Comparison of ENCODE assay signal across 15 mouse cellular contexts in the genomic region with DNA sequence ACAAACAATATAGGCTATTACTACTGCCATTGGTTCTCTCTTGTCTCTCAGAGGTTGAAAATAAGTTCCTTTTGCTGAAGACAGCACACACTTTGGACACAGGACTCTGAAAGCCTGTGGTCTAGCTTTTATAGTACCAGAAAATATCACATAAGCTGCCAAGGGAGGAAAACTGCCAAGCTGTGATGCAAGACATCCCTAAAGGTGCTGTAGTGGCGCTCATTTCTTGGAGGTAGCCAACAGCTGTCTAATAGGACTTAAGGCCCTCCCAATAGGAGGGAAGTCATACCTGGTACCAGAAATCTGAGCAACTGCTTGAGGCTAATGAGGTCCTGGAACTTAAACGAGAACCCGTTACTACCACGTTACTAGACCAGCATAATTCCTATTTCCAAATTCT. TPM values are rescaled to one million over a fixed set of nuclear protein-coding genes. Genes with fewer than 3 reads are reported as not detected.
DNase-seq lines count a peak whose midpoint lies in the region; TF ChIP-seq lines count a peak whose summit lies in the region.
"Had no signal": no experiment of that assay in that cellular context is flagged by ENCODE, and none has a peak within 500 bp of the region (broad histone marks: within the 10 kb centered on the region; RNA-seq: fewer than 3 reads in every experiment).

No protein-coding gene starts in this region.

- intact Hi-C loops in gastrocnemius, adult 2 months (cut with DNase I), result no loop called here

- peak; percentile 39 for DNase-seq in adrenal gland, adult 2 months
- no peak for DNase-seq in adrenal gland, postnatal 4 days (ENCODE audit: low spot score in 2 of 2)
- peak; percentile 32 for DNase-seq in gastrocnemius, adult 2 months
- DNase-seq in gastrocnemius, postnatal 25 days, result no peak
- DNase-seq in 3T3-L1 (ENCODE audit: low read depth, low spot score), result peak; percentile 62
- DNase-seq in fat pad, adult 2 months (ENCODE audit: extremely low read depth, low read depth, low spot score), result peak; percentile 66
- DNase-seq in layer of hippocampus, adult 9-10 months (ENCODE audit: low spot score), result no peak
- DNase-seq in right cerebral cortex, postnatal 25 days, result no peak
- DNase-seq: cerebellum, adult 11-12 months; cerebellum, adult 9-10 months; cerebellum, postnatal 25 days; heart, postnatal 36 days had no signal

- no peak overlapping the region; the same call in 1 of the 2 replicates for H3K27ac ChIP-seq in gastrocnemius, adult 2 months
- H3K27ac ChIP-seq: embryonic facial prominence, embryonic 12.5 days; forebrain, embryonic 12.5 days; heart, embryonic 13.5 days had no signal

- no peak for TF ChIP-seq CTCF in gastrocnemius, adult 2 months (IDR thresholded peaks at IDR 0.05)

- no peak overlapping the region for H3K4me3 ChIP-seq in gastrocnemius, adult 2 months
- H3K4me3 ChIP-seq: embryonic facial prominence, embryonic 12.5 days; forebrain, embryonic 12.5 days; heart, embryonic 13.5 days had no signal

RNA-seq across cellular contexts. Expression of gene Rnf24, which starts 19.1 kb away (rescaled TPM):
- total RNA-seq in adrenal gland, adult 2 months (2021), result 10 to 100 TPM in 1 of 2 experiments, 1 to 10 TPM in 1; 8.6 to 13.0 TPM
- polyA plus RNA-seq in adrenal gland, adult 2 months (2012; rRNA removed), result 2.4 and 2.5 TPM in 2 replicates
- 1 to 10 TPM; 9.4 to 9.7 TPM for total RNA-seq in adrenal gland, postnatal 4 days (2021)
- 1 to 10 TPM; 1.5 to 1.7 TPM for total RNA-seq in gastrocnemius, adult 2 months (2021)
- 1 to 10 TPM in 1 of 2 experiments, under 1 TPM in 1; 0.82 to 1.6 TPM for total RNA-seq in gastrocnemius, postnatal 25 days (2021)

Comparison
In these comparisons a context has a peak if more than half of its experiments do, and no peak if none do; other contexts are left out.
1. DNase-seq: peak in adrenal gland, adult 2 months (single experiment), gastrocnemius, adult 2 months (single experiment), 3T3-L1 (single experiment) and fat pad, adult 2 months (single experiment); none in adrenal gland, postnatal 4 days (0 of 2), gastrocnemius, postnatal 25 days (single experiment), layer of hippocampus, adult 9-10 months (single experiment) and right cerebral cortex, postnatal 25 days (single experiment).